Mouse (Mus musculus) midbrain, embryonic 16.5 days (tissue): ENCODE data around the gene Mks1. TPM values are rescaled to one million over a fixed set of nuclear protein-coding genes. Genes with fewer than 3 reads are reported as not detected.

Experiments
- ATAC-seq: fragments of 200-750 bp; cut with Nextera tagmentation; 2 replicates; pipeline ENCODE4 v1.8.0; 2017; ENCODE audit warnings: moderate TSS enrichment
- H3K27ac ChIP-seq: fragments of 300-500 bp; sonication (generic); 2 replicates; pipeline ENCODE4 v1.5.1; 2014; ENCODE audit warnings: mild to moderate bottlenecking, low read length, mixed read lengths
- H3K27me3 ChIP-seq: fragments of 300-500 bp; sonication (generic); 2 replicates; pipeline ENCODE4 v1.6.1; 2014; ENCODE audit warnings: low read depth, low read length, mixed read lengths; ENCODE audit not compliant: control insufficient read depth, insufficient read depth
- H3K36me3 ChIP-seq: fragments of 300-500 bp; sonication (generic); 2 replicates; pipeline ENCODE4 v1.6.1; 2014; ENCODE audit warnings: mild to moderate bottlenecking, low read length, moderate library complexity, mixed read lengths; ENCODE audit not compliant: control insufficient read depth, insufficient read depth
- H3K4me1 ChIP-seq: fragments of 300-500 bp; sonication (generic); 2 replicates; pipeline ENCODE4 v1.6.1; 2014; ENCODE audit warnings: mild to moderate bottlenecking, low read length, mixed read lengths; ENCODE audit not compliant: control insufficient read depth, insufficient read depth
- H3K4me2 ChIP-seq: fragments of 300-500 bp; sonication (generic); 2 replicates; pipeline ENCODE4 v1.6.1; 2014; ENCODE audit warnings: mild to moderate bottlenecking, low read length, mixed read lengths
- H3K4me3 ChIP-seq: fragments of 300-500 bp; sonication (generic); 2 replicates; pipeline ENCODE4 v1.5.1; 2014; ENCODE audit warnings: low read depth, mild to moderate bottlenecking, low read length, moderate library complexity, mixed read lengths
- H3K9ac ChIP-seq: fragments of 300-500 bp; sonication (generic); 2 replicates; pipeline ENCODE4 v1.6.1; 2014; ENCODE audit warnings: low read depth, low read length, mixed read lengths
- H3K9me3 ChIP-seq: fragments of 300-500 bp; sonication (generic); replicated peaks from 2 replicates; pipeline ENCODE4 v1.6.1; 2014; ENCODE audit warnings: mild to moderate bottlenecking, low read length, mixed read lengths; ENCODE audit not compliant: control insufficient read depth, poor library complexity, severe bottlenecking
- WGBS: fragments of 180-500 bp; shearing (Covaris S2); extraction: QIAGEN DNeasy Blood & Tissue Kit; methylation state at CpG from one replicate; pipeline ENCODE4 v1.1.7; 2014; 5-methylcytosine and 5-hydroxymethylcytosine counted together
- polyA plus RNA-seq: library from polyadenylated mRNA; unstranded; fragments of >200 nt; fragmentation: Nextera tagmentation; extraction: Ambion mirVana; gene quantifications from 2 replicates; pipeline ENCODE4 v1.2.1, GENCODE M21; 2015

Mks1 gene
- polyA plus RNA-seq, 1 experiment from 2014 or later: 11.0 TPM

GRCm38 (mm10) chr11:87884856-87885255, 31.8 kb downstream of the Mks1 start:
- Histone ChIP-seq H3K4me3 (no peak overlapping the region), H3K36me3 (no peaks in the 10 kb centered on the region), H3K4me1 (no peaks in the 10 kb centered on the region), H3K27me3 (no peaks in the 10 kb centered on the region), H3K4me2 (no peak overlapping the region), H3K9ac (no peak overlapping the region), H3K27ac (no peak overlapping the region), H3K9me3 (no peaks in the 10 kb centered on the region)
- 86% methylated on average over 5 of the region's 5 CpGs for WGBS
- ATAC-seq: no peak

GRCm38 (mm10) chr11:87892168-87892567, 39.2 kb downstream of the Mks1 start, which contains the start of gene Olfr462:
Gene Olfr462, minus strand, starts transcription at chr11:87892268.
- H3K9me3 ChIP-seq: no peaks in the 10 kb centered on the region
- no peak within 1 kb of the TSS for H3K27ac ChIP-seq
- no peak for ATAC-seq
- no peak within 1 kb of the TSS for H3K4me2 ChIP-seq
- no peaks in the 10 kb centered on the region for H3K4me1 ChIP-seq
- 92% methylated on average over 6 of the region's 6 CpGs for WGBS
- H3K4me3 ChIP-seq: no peak within 1 kb of the TSS
- H3K27me3 ChIP-seq: no peaks in the 10 kb centered on the region
- no peaks in the 10 kb centered on the region for H3K36me3 ChIP-seq
- H3K9ac ChIP-seq: no peak within 1 kb of the TSS

- H3K9ac ChIP-seq: no peak within 1 kb of the TSS
- no peak within 1 kb of the TSS for H3K4me3 ChIP-seq
- H3K4me1 ChIP-seq: no peaks in the 10 kb centered on the region
- no peaks in the 10 kb centered on the region for H3K9me3 ChIP-seq
- peaks cover 3% of the 10 kb centered on the region; the same call in 1 of the 2 replicates for H3K27me3 ChIP-seq
- H3K4me2 ChIP-seq: no peak within 1 kb of the TSS
- H3K27ac ChIP-seq: no peak within 1 kb of the TSS
- no peaks in the 10 kb centered on the region for H3K36me3 ChIP-seq
- no peak for ATAC-seq
Observed at GRCm38 (mm10) chr11:87897287-87897686, 44.3 kb downstream of the Mks1 start, which contains the start of gene Olfr463. Gene Olfr463, minus strand, starts transcription at chr11:87897387.

GRCm38 (mm10) chr11:87904331-87904730, 51.3 kb downstream of the Mks1 start:
- ATAC-seq: no peak
- WGBS: 80% methylated on average over 3 of the region's 3 CpGs

More at GRCm38 (mm10) chr11:87904331-87904730, 51.3 kb downstream of the Mks1 start:
- Histone ChIP-seq H3K4me3 (no peak overlapping the region), H3K4me2 (no peak overlapping the region), H3K9me3 (no peaks in the 10 kb centered on the region), H3K36me3 (no peaks in the 10 kb centered on the region), H3K9ac (no peak overlapping the region), H3K27ac (no peak overlapping the region), H3K4me1 (no peaks in the 10 kb centered on the region), H3K27me3 (no peaks in the 10 kb centered on the region)

Other genes with a start within 250 kb of the Mks1 start
- 0.39 and 0.57 TPM in 2 replicates for gene Hsf5, start 236.1 kb upstream of the Mks1 start, polyA plus RNA-seq
- gene Rnf43, start 190.5 kb upstream of the Mks1 start, polyA plus RNA-seq: 0.68 and 1.4 TPM in 2 replicates
- 127 TPM in 2 replicates for gene Supt4a, start 115.7 kb upstream of the Mks1 start, polyA plus RNA-seq
- 62.6 and 68.5 TPM in 2 replicates for gene Tspoap1, start 92.7 kb upstream of the Mks1 start, polyA plus RNA-seq
- 0.08 and 0.22 TPM in 2 replicates for gene Mpo, start 59.6 kb upstream of the Mks1 start, polyA plus RNA-seq
- 1.9 and 3.8 TPM in 2 replicates for gene Lpo, start 24.9 kb upstream of the Mks1 start, polyA plus RNA-seq
- gene Epx, start 22.3 kb downstream of the Mks1 start, polyA plus RNA-seq: 0.34 and 0.57 TPM in 2 replicates
- not detected in 2 replicates for gene Olfr462, start 39.1 kb downstream of the Mks1 start, polyA plus RNA-seq
- not detected in 2 replicates for gene Olfr463, start 44.2 kb downstream of the Mks1 start, polyA plus RNA-seq
- gene Olfr464, start 67.8 kb downstream of the Mks1 start, polyA plus RNA-seq: 0.20 TPM in 2 replicates
- 57.3 and 58.8 TPM in 2 replicates for gene Dynll2, start 134.3 kb downstream of the Mks1 start, polyA plus RNA-seq
- gene Srsf1, start 194.2 kb downstream of the Mks1 start, polyA plus RNA-seq: 200 and 230 TPM in 2 replicates
- gene Vezf1, start 215.1 kb downstream of the Mks1 start, polyA plus RNA-seq: 39.5 and 47.4 TPM in 2 replicates
- gene Cuedc1, start 244.8 kb downstream of the Mks1 start, polyA plus RNA-seq: 46.1 and 54.7 TPM in 2 replicates